Mouse (Mus musculus): ENCODE measurements around the gene Enox1. TPM values are rescaled to one million over a fixed set of nuclear protein-coding genes. Genes with fewer than 3 reads are reported as not detected.
A peak's percentile ranks its signal among the peaks of the same experiment; 100 is the strongest.

Enox1 gene
- polyA plus RNA-seq, 1 experiment from 2014 or later, result 7.4 TPM

- no peak overlapping the region for H3K27ac ChIP-seq (ENCODE audit: low read length)
- 64% methylated on average over 5 of the region's 5 CpGs for WGBS
- H3K4me2 ChIP-seq (replicated peaks; ENCODE audit: low read depth, low read length), result no peak overlapping the region
- H3K4me1 ChIP-seq (ENCODE audit: control insufficient read depth, insufficient read depth, low read length), result peaks cover 7% of the 10 kb centered on the region
- no peaks in the 10 kb centered on the region for H3K9me3 ChIP-seq (ENCODE audit: control insufficient read depth, low read depth, low read length)
- H3K36me3 ChIP-seq (ENCODE audit: control insufficient read depth, insufficient read depth, low read length), result no peaks in the 10 kb centered on the region
- H3K9ac ChIP-seq (replicated peaks; ENCODE audit: low read depth, low read length), result no peak overlapping the region
- H3K4me3 ChIP-seq (ENCODE audit: low read depth, low read length), result no peak overlapping the region
- H3K27me3 ChIP-seq (ENCODE audit: control insufficient read depth, insufficient read depth, low read length), result no peaks in the 10 kb centered on the region
- ATAC-seq (ENCODE audit: insufficient number of reproducible peaks, insufficient read depth, low FRiP score, low read depth), result no peak
These were observed 419.8 kb downstream of the Enox1 start for GRCm38 (mm10) chr14:77576411-77576810.

GRCm38 (mm10) chr14:77577481-77578251 is 421.1 kb downstream of the Enox1 start:
- Histone ChIP-seq H3K27ac (ENCODE audit: low read length) (no peak overlapping the region), H3K9me3 (ENCODE audit: control insufficient read depth, low read depth, low read length) (no peaks in the 10 kb centered on the region), H3K4me2 (replicated peaks; ENCODE audit: low read depth, low read length) (no peak overlapping the region), H3K27me3 (ENCODE audit: control insufficient read depth, insufficient read depth, low read length) (no peaks in the 10 kb centered on the region), H3K4me1 (ENCODE audit: control insufficient read depth, insufficient read depth, low read length) (peaks cover 10% of the 10 kb centered on the region), H3K9ac (replicated peaks; ENCODE audit: low read depth, low read length) (no peak overlapping the region), H3K4me3 (ENCODE audit: low read depth, low read length) (no peak overlapping the region), H3K36me3 (ENCODE audit: control insufficient read depth, insufficient read depth, low read length) (no peaks in the 10 kb centered on the region)
- no peak for ATAC-seq (ENCODE audit: insufficient number of reproducible peaks, insufficient read depth, low FRiP score, low read depth)
- WGBS, result 73% methylated on average over 18 of the region's 18 CpGs

DNA sequence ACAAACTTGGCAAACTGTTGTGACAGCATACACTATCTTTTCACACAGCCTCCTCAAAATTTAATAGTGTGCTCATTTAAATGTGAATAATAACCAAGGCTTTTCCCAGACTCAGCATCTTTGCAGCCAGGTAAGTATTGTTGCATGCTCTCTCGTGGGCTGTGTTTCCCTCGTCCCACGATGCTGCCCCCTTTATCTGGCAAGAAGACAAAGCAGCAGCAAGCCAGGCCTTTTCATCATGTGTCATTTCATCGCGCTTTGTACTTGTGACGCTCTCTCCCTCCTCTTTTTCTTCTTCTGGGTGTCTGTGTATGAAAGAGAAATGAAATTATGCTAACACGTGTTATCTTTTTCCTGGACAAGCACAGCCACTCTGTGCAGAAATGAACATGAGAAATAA is 421.8 kb downstream of the Enox1 start:
- no peak overlapping the region for H3K4me2 ChIP-seq (replicated peaks; ENCODE audit: low read depth, low read length)
- ATAC-seq (ENCODE audit: insufficient number of reproducible peaks, insufficient read depth, low FRiP score, low read depth), result no peak
- no peak overlapping the region for H3K4me3 ChIP-seq (ENCODE audit: low read depth, low read length)
- no peaks in the 10 kb centered on the region for H3K9me3 ChIP-seq (ENCODE audit: control insufficient read depth, low read depth, low read length)
- peaks cover 10% of the 10 kb centered on the region for H3K4me1 ChIP-seq (ENCODE audit: control insufficient read depth, insufficient read depth, low read length)
- no peak overlapping the region for H3K9ac ChIP-seq (replicated peaks; ENCODE audit: low read depth, low read length)
- H3K27ac ChIP-seq (ENCODE audit: low read length), result no peak overlapping the region
- H3K36me3 ChIP-seq (ENCODE audit: control insufficient read depth, insufficient read depth, low read length), result no peaks in the 10 kb centered on the region
- no peaks in the 10 kb centered on the region for H3K27me3 ChIP-seq (ENCODE audit: control insufficient read depth, insufficient read depth, low read length)
- 55% methylated on average over 7 of the region's 7 CpGs for WGBS

- no peaks in the 10 kb centered on the region for H3K27me3 ChIP-seq (ENCODE audit: control insufficient read depth, insufficient read depth, low read length)
- peaks cover 10% of the 10 kb centered on the region for H3K4me1 ChIP-seq (ENCODE audit: control insufficient read depth, insufficient read depth, low read length)
- no peak overlapping the region for H3K27ac ChIP-seq (ENCODE audit: low read length)
- no peak overlapping the region for H3K9ac ChIP-seq (replicated peaks; ENCODE audit: low read depth, low read length)
- 53% methylated on average over 14 of the region's 14 CpGs for whole genome bisulfite sequencing
- H3K4me2 ChIP-seq (replicated peaks; ENCODE audit: low read depth, low read length), result peak overlapping the region; percentile 4; the same call in 1 of the 2 replicates
- ATAC-seq (ENCODE audit: insufficient number of reproducible peaks, insufficient read depth, low FRiP score, low read depth), result no peak; the same call in 1 of the 2 replicates
- H3K9me3 ChIP-seq (ENCODE audit: control insufficient read depth, low read depth, low read length), result no peaks in the 10 kb centered on the region
- H3K4me3 ChIP-seq (ENCODE audit: low read depth, low read length), result no peak overlapping the region
- H3K36me3 ChIP-seq (ENCODE audit: control insufficient read depth, insufficient read depth, low read length), result no peaks in the 10 kb centered on the region
These were observed 423.8 kb downstream of the Enox1 start for GRCm38 (mm10) chr14:77580106-77580936.

- H3K36me3 ChIP-seq (ENCODE audit: control insufficient read depth, insufficient read depth, low read length), result no peaks in the 10 kb centered on the region
- no peaks in the 10 kb centered on the region for H3K27me3 ChIP-seq (ENCODE audit: control insufficient read depth, insufficient read depth, low read length)
- peaks cover 10% of the 10 kb centered on the region for H3K4me1 ChIP-seq (ENCODE audit: control insufficient read depth, insufficient read depth, low read length)
- no peaks in the 10 kb centered on the region for H3K9me3 ChIP-seq (ENCODE audit: control insufficient read depth, low read depth, low read length)
- ATAC-seq (ENCODE audit: insufficient number of reproducible peaks, insufficient read depth, low FRiP score, low read depth), result no peak; the same call in 1 of the 2 replicates
- H3K27ac ChIP-seq (ENCODE audit: low read length), result no peak overlapping the region
- H3K4me3 ChIP-seq (ENCODE audit: low read depth, low read length), result no peak overlapping the region
- H3K4me2 ChIP-seq (replicated peaks; ENCODE audit: low read depth, low read length), result peak overlapping the region; percentile 4; the same call in 1 of the 2 replicates
- WGBS, result 41% methylated on average over 5 of the region's 5 CpGs
- H3K9ac ChIP-seq (replicated peaks; ENCODE audit: low read depth, low read length), result no peak overlapping the region
These were observed 424.3 kb downstream of the Enox1 start for GRCm38 (mm10) chr14:77580937-77581270.

- Histone ChIP-seq H3K27me3 (ENCODE audit: control insufficient read depth, insufficient read depth, low read length) (no peaks in the 10 kb centered on the region), H3K4me1 (ENCODE audit: control insufficient read depth, insufficient read depth, low read length) (peaks cover 10% of the 10 kb centered on the region), H3K9ac (replicated peaks; ENCODE audit: low read depth, low read length) (no peak overlapping the region), H3K27ac (ENCODE audit: low read length) (no peak overlapping the region), H3K9me3 (ENCODE audit: control insufficient read depth, low read depth, low read length) (no peaks in the 10 kb centered on the region), H3K4me2 (replicated peaks; ENCODE audit: low read depth, low read length) (no peak overlapping the region), H3K4me3 (ENCODE audit: low read depth, low read length) (no peak overlapping the region), H3K36me3 (ENCODE audit: control insufficient read depth, insufficient read depth, low read length) (no peaks in the 10 kb centered on the region)
- 0 out of 2 replicates have a peak, but pooled peaks have one; percentile 21 for ATAC-seq (ENCODE audit: insufficient number of reproducible peaks, insufficient read depth, low FRiP score, low read depth)
- WGBS, result 61% methylated on average over 6 of the region's 6 CpGs
These were observed 425.1 kb downstream of the Enox1 start for GRCm38 (mm10) chr14:77581616-77582015.

- no peaks in the 10 kb centered on the region for H3K36me3 ChIP-seq (ENCODE audit: control insufficient read depth, insufficient read depth, low read length)
- 53% methylated on average over 5 of the region's 5 CpGs for WGBS
These were observed 427.9 kb downstream of the Enox1 start for GRCm38 (mm10) chr14:77584426-77584825.

DNA sequence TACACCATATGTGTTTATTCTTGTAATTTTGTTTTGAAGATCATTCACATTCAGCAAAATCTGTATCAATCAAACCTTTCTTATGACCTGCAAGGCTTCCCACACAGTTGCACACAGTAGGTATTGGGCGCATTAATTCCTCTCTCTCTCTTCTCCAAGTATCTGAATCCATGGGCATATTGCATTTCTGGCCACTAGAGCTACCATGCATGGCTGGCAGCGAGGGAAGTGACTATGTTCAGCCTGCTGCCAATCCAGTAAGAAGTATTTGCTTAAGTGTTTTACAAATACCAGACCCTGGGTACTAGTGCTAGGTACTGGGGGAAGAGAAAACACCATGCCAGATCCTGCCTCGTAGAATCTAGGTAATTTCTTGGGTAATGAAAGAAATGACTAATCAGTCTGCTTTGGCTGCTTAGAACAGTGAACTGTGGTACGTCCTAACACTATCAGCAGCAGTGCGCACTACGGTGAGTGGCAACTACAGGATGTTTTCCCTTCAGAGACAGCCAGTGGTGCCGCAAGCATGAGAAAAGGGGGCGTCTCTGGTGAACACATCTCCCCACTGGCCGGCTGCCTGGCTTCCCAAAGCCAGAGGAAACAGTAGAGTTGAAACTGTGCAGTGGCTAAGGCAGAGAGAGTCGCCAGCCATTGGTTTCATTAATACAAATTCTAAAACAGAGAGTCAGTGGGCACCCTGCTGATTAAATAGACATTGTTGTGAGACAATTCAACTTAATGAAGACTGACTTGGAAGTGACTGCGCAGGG is 428.7 kb downstream of the Enox1 start:
- no peaks in the 10 kb centered on the region for H3K27me3 ChIP-seq (ENCODE audit: control insufficient read depth, insufficient read depth, low read length)
- no peak overlapping the region for H3K9ac ChIP-seq (replicated peaks; ENCODE audit: low read depth, low read length)

More at GRCm38 (mm10) chr14:77584426-77584825, 427.9 kb downstream of the Enox1 start:
- Histone ChIP-seq H3K27me3 (ENCODE audit: control insufficient read depth, insufficient read depth, low read length) (no peaks in the 10 kb centered on the region), H3K9ac (replicated peaks; ENCODE audit: low read depth, low read length) (no peak overlapping the region), H3K9me3 (ENCODE audit: control insufficient read depth, low read depth, low read length) (no peaks in the 10 kb centered on the region), H3K4me3 (ENCODE audit: low read depth, low read length) (no peak overlapping the region), H3K27ac (ENCODE audit: low read length) (no peak overlapping the region), H3K4me2 (replicated peaks; ENCODE audit: low read depth, low read length) (no peak overlapping the region), H3K4me1 (ENCODE audit: control insufficient read depth, insufficient read depth, low read length) (peaks cover 10% of the 10 kb centered on the region)
- no peak for ATAC-seq (ENCODE audit: insufficient number of reproducible peaks, insufficient read depth, low FRiP score, low read depth)

More for the DNA sequence above, 428.7 kb downstream of the Enox1 start:
- Histone ChIP-seq H3K4me3 (ENCODE audit: low read depth, low read length) (no peak overlapping the region), H3K27ac (ENCODE audit: low read length) (no peak overlapping the region), H3K4me2 (replicated peaks; ENCODE audit: low read depth, low read length) (no peak overlapping the region), H3K4me1 (ENCODE audit: control insufficient read depth, insufficient read depth, low read length) (peaks cover 10% of the 10 kb centered on the region), H3K36me3 (ENCODE audit: control insufficient read depth, insufficient read depth, low read length) (no peaks in the 10 kb centered on the region), H3K9me3 (ENCODE audit: control insufficient read depth, low read depth, low read length) (no peaks in the 10 kb centered on the region)
- WGBS, result 81% methylated on average over 11 of the region's 11 CpGs
- no peak for ATAC-seq (ENCODE audit: insufficient number of reproducible peaks, insufficient read depth, low FRiP score, low read depth)

Measured in stomach, embryonic 14.5 days (tissue).